Mouse (Mus musculus) neural tube, embryonic 14.5 days (tissue): Measurements from ENCODE around the gene Cux1. TPM values are rescaled to one million over a fixed set of nuclear protein-coding genes. Genes with fewer than 3 reads are reported as not detected.

Experiments used
- ATAC-seq: fragments of 200-750 bp; cut with Nextera tagmentation; 2 replicates; pipeline ENCODE4 v1.8.0; 2017; ENCODE audit warnings: low read depth, mild to moderate bottlenecking, moderate TSS enrichment, moderate library complexity
- H3K27ac ChIP-seq: fragments of 300-500 bp; sonication (generic); 2 replicates; pipeline ENCODE4 v1.5.1; 2014; ENCODE audit warnings: low read depth, mild to moderate bottlenecking, control low read depth, low read length, moderate library complexity, mixed read lengths
- H3K27me3 ChIP-seq: fragments of 300-500 bp; sonication (generic); 2 replicates; pipeline ENCODE4 v1.6.1; 2014; ENCODE audit warnings: low read length; ENCODE audit not compliant: control insufficient read depth, insufficient read depth
- H3K36me3 ChIP-seq: fragments of 300-500 bp; sonication (generic); 2 replicates; pipeline ENCODE4 v1.6.1; 2014; ENCODE audit warnings: low read length, mixed read lengths; ENCODE audit not compliant: control insufficient read depth, insufficient read depth
- H3K4me1 ChIP-seq: fragments of 300-500 bp; sonication (generic); 2 replicates; pipeline ENCODE4 v1.6.1; 2014; ENCODE audit warnings: low read length; ENCODE audit not compliant: control insufficient read depth, insufficient read depth
- H3K4me2 ChIP-seq: fragments of 300-500 bp; sonication (generic); 2 replicates; pipeline ENCODE4 v1.6.1; 2014; ENCODE audit warnings: mild to moderate bottlenecking, low read depth, low read length, control low read depth
- H3K4me3 ChIP-seq: fragments of 300-500 bp; sonication (generic); 2 replicates; pipeline ENCODE4 v1.5.1; 2014; ENCODE audit warnings: low read depth, low read length, control low read depth, mixed read lengths
- H3K9ac ChIP-seq: fragments of 300-500 bp; sonication (generic); replicated peaks from 2 replicates; pipeline ENCODE4 v1.6.1; 2014; ENCODE audit warnings: low read depth, mild to moderate bottlenecking, control low read depth, low read length, mixed read lengths
- H3K9me3 ChIP-seq: fragments of 300-500 bp; sonication (generic); 2 replicates; pipeline ENCODE4 v1.6.1; 2016; ENCODE audit warnings: low read length; ENCODE audit not compliant: control insufficient read depth
- WGBS: fragments of 180-500 bp; shearing (Covaris S2); extraction: QIAGEN DNeasy Blood & Tissue Kit; methylation state at CpG from one replicate; pipeline ENCODE4 v1.1.7; 2014; 5-methylcytosine and 5-hydroxymethylcytosine counted together
- polyA plus RNA-seq: library from polyadenylated mRNA; unstranded; fragments of >200 nt; fragmentation: Nextera tagmentation; extraction: Ambion mirVana; gene quantifications from 2 replicates; pipeline ENCODE4 v1.2.1, GENCODE M21; 2014

Cux1 gene
- polyA plus RNA-seq, 1 experiment from 2014 or later = 95.3 TPM

DNA sequence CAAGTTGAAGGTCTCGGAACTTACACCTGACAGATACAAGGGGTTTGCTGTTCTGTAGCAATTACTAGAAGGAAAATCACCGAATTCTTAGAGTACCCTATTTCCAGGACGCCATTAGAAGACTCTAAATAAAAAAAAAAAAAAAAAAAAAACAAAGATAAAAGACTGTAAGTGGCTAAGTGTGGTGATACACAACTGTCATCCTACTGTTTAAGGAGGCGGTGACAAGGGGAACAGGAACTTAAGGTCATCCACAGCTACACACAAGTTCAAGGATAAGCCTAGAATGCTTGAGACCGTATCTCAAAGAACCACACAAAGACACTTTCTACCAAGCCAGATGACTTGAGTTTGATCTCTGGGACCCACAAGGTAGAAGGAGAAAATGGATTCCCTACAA is 56.7 kb downstream of the Cux1 start:
- H3K4me1 ChIP-seq = peaks cover 3% of the 10 kb centered on the region; the same call in 1 of the 2 replicates
- WGBS = 96% methylated on average over 5 of the region's 5 CpGs
- no peaks in the 10 kb centered on the region for H3K9me3 ChIP-seq
- H3K9ac ChIP-seq = no peak overlapping the region
- H3K27me3 ChIP-seq = no peaks in the 10 kb centered on the region
- H3K36me3 ChIP-seq = no peaks in the 10 kb centered on the region
- H3K4me2 ChIP-seq = no peak overlapping the region
- no peak overlapping the region for H3K27ac ChIP-seq
- no peak overlapping the region for H3K4me3 ChIP-seq
- no peak for ATAC-seq

DNA sequence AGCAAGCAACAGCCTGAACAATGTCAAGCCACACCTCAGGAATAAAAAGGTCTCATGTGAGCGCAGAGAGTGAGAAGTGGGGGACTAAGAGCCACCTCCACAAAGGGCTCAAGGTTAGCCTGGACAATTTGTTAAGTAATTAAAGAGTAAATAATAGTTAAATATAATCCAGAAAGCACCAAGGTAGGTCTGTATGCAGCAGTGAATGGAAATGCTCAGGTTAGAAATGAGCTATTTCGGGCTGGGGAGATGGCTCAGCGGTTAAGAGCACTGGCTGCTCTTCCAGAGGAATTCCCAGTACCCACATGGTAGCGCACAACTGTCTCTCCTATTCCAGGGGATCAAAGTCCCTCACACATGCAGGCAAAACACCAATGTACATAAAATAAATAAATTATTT is 59.7 kb downstream of the Cux1 start:
- peaks cover 8% of the 10 kb centered on the region for H3K4me1 ChIP-seq
- no peaks in the 10 kb centered on the region for H3K9me3 ChIP-seq
- no peak overlapping the region for H3K4me3 ChIP-seq
- 95% methylated on average over 4 of the region's 4 CpGs for WGBS
- no peak for ATAC-seq
- H3K27ac ChIP-seq = no peak overlapping the region
- no peaks in the 10 kb centered on the region for H3K27me3 ChIP-seq
- no peak overlapping the region for H3K9ac ChIP-seq
- H3K4me2 ChIP-seq = no peak overlapping the region
- no peaks in the 10 kb centered on the region for H3K36me3 ChIP-seq

GRCm38 (mm10) chr5:136506262-136506661 is 61.0 kb downstream of the Cux1 start:
- Histone ChIP-seq H3K4me2 (no peak overlapping the region), H3K9me3 (no peaks in the 10 kb centered on the region), H3K27me3 (no peaks in the 10 kb centered on the region), H3K36me3 (no peaks in the 10 kb centered on the region), H3K27ac (no peak overlapping the region), H3K4me3 (no peak overlapping the region), H3K4me1 (peaks cover 10% of the 10 kb centered on the region), H3K9ac (no peak overlapping the region)
- no peak for ATAC-seq
- 92% methylated on average over 1 of the region's 1 CpGs for WGBS

DNA sequence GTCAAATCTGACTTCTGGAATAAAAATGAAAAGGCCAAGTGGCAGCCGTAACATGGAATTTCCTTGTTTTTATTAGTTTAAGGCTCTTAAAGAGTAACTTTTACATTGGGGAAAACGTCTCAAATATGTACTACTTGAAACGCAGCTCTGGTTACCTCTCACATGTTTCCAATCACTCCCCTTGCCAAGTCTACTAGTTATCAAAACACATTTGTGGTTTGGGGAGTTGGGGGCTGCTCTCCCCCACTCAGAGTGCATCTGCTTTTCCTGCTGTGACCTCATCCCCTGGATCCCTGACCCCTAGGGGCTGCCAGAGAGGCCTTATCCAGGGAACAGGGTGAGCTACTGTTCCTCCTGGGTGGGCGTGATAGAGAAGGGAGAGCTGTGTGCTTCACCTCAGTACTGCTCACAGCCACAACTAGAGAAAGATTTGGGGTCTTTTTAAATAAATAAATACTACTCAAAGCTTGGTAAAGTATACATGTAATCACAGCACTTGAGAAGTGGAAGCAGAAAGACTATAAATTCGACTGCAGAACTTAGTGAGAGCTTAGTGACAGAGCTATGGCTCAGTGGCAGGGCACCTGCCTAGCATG is 64.7 kb downstream of the Cux1 start:
- H3K9me3 ChIP-seq = no peaks in the 10 kb centered on the region
- no peak overlapping the region for H3K4me3 ChIP-seq
- no peak overlapping the region for H3K27ac ChIP-seq
- ATAC-seq = no peak
- WGBS = 72% methylated on average over 5 of the region's 5 CpGs
- H3K4me2 ChIP-seq = no peak overlapping the region
- peaks cover 23% of the 10 kb centered on the region for H3K4me1 ChIP-seq
- no peaks in the 10 kb centered on the region for H3K36me3 ChIP-seq
- H3K9ac ChIP-seq = no peak overlapping the region
- no peaks in the 10 kb centered on the region for H3K27me3 ChIP-seq

- Histone ChIP-seq H3K27ac (no peak overlapping the region), H3K27me3 (no peaks in the 10 kb centered on the region), H3K4me2 (no peak overlapping the region), H3K4me1 (peaks cover 22% of the 10 kb centered on the region), H3K4me3 (no peak overlapping the region), H3K36me3 (no peaks in the 10 kb centered on the region), H3K9me3 (no peaks in the 10 kb centered on the region), H3K9ac (no peak overlapping the region)
- WGBS = 50% methylated on average over 6 of the region's 6 CpGs
- no peak for ATAC-seq
These were observed 66.9 kb downstream of the Cux1 start for GRCm38 (mm10) chr5:136500307-136500871.

- H3K4me1 ChIP-seq = peaks cover 16% of the 10 kb centered on the region
- no peak overlapping the region for H3K27ac ChIP-seq
- no peaks in the 10 kb centered on the region for H3K27me3 ChIP-seq
- H3K9ac ChIP-seq = no peak overlapping the region
- H3K36me3 ChIP-seq = no peaks in the 10 kb centered on the region
- H3K9me3 ChIP-seq = no peaks in the 10 kb centered on the region
- no peak overlapping the region for H3K4me3 ChIP-seq
- WGBS = 82% methylated on average over 2 of the region's 2 CpGs
- no peak for ATAC-seq
- no peak overlapping the region for H3K4me2 ChIP-seq
These were observed 68.0 kb downstream of the Cux1 start for GRCm38 (mm10) chr5:136499316-136499715.

GRCm38 (mm10) chr5:136498741-136499140 is 68.5 kb downstream of the Cux1 start:
- no peak overlapping the region for H3K4me3 ChIP-seq
- no peaks in the 10 kb centered on the region for H3K27me3 ChIP-seq
- H3K9me3 ChIP-seq = no peaks in the 10 kb centered on the region
- H3K36me3 ChIP-seq = no peaks in the 10 kb centered on the region
- H3K4me2 ChIP-seq = no peak overlapping the region
- H3K27ac ChIP-seq = no peak overlapping the region
- H3K9ac ChIP-seq = no peak overlapping the region
- WGBS = 98% methylated on average over 3 of the region's 3 CpGs
- no peak for ATAC-seq
- peaks cover 16% of the 10 kb centered on the region for H3K4me1 ChIP-seq

GRCm38 (mm10) chr5:136497301-136497700 is 70.0 kb downstream of the Cux1 start:
- Histone ChIP-seq H3K4me2 (no peak overlapping the region), H3K27me3 (no peaks in the 10 kb centered on the region), H3K9ac (no peak overlapping the region), H3K27ac (no peak overlapping the region), H3K4me3 (no peak overlapping the region), H3K9me3 (no peaks in the 10 kb centered on the region), H3K36me3 (no peaks in the 10 kb centered on the region; the same call in 1 of the 2 replicates), H3K4me1 (peaks cover 16% of the 10 kb centered on the region)
- no peak for ATAC-seq
- WGBS = 63% methylated on average over 2 of the region's 2 CpGs

DNA sequence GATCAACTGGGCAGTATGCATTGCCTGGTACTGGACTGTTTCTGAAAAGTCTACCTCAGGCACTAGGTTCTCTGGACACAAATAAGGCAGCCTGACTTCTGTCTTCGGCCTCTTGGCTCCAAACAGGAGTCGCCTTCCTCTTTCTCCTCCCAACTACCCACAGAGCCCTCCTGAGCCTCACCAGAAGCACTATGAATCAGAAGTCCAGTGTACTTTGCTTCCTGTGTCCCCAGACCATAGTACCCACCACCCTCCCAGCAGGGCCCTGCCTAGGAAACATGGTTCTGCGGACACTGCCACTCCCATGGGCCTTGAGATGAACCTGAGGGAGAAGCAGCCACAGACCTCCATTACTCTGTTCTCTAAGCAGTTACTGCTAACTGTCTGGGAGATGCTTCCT is 71.7 kb downstream of the Cux1 start:
- no peak overlapping the region for H3K4me2 ChIP-seq
- no peaks in the 10 kb centered on the region; the same call in 1 of the 2 replicates for H3K36me3 ChIP-seq
- 92% methylated on average over 3 of the region's 3 CpGs for WGBS
- H3K4me3 ChIP-seq = no peak overlapping the region
- no peaks in the 10 kb centered on the region for H3K9me3 ChIP-seq
- peaks cover 11% of the 10 kb centered on the region for H3K4me1 ChIP-seq
- no peak overlapping the region for H3K27ac ChIP-seq
- no peak overlapping the region for H3K9ac ChIP-seq
- H3K27me3 ChIP-seq = no peaks in the 10 kb centered on the region
- no peak for ATAC-seq
